Mouse (Mus musculus) stomach, postnatal 0 days (tissue): Measurements from ENCODE around the gene Dppa2. TPM values are rescaled to one million over a fixed set of nuclear protein-coding genes. Genes with fewer than 3 reads are reported as not detected.

ENCODE experiments used
- ATAC-seq: fragments of 200-750 bp; cut with Nextera tagmentation; 2 replicates; pipeline ENCODE4 v1.8.0; 2017; ENCODE audit not compliant: low FRiP score, low TSS enrichment
- DNase-seq: peaks from one replicate; pipeline ENCODE4 v3.0.0-alpha.2; 2016; ENCODE audit warnings: low spot score
- H3K27ac ChIP-seq: fragments of 300-500 bp; sonication (generic); replicated peaks from 2 replicates; pipeline ENCODE4 v1.5.1; 2014; ENCODE audit warnings: mild to moderate bottlenecking, control low read depth
- H3K27me3 ChIP-seq: fragments of 300-500 bp; sonication (generic); 2 replicates; pipeline ENCODE4 v1.6.1; 2014; ENCODE audit warnings: low read length; ENCODE audit not compliant: control insufficient read depth, insufficient read depth
- H3K36me3 ChIP-seq: fragments of 300-500 bp; sonication (generic); 2 replicates; pipeline ENCODE4 v1.6.1; 2014; ENCODE audit warnings: low read length, mixed read lengths; ENCODE audit not compliant: control insufficient read depth, insufficient read depth
- H3K4me1 ChIP-seq: fragments of 300-500 bp; sonication (generic); replicated peaks from 2 replicates; pipeline ENCODE4 v1.6.1; 2014; ENCODE audit warnings: antibody characterized with exemption; ENCODE audit not compliant: control insufficient read depth, insufficient read depth
- H3K4me2 ChIP-seq: fragments of 300-500 bp; sonication (generic); replicated peaks from 2 replicates; pipeline ENCODE4 v1.6.1; 2014; ENCODE audit warnings: low read depth, mild to moderate bottlenecking, control low read depth, moderate library complexity
- H3K4me3 ChIP-seq: fragments of 300-500 bp; sonication (generic); 2 replicates; pipeline ENCODE4 v1.5.1; 2014; ENCODE audit warnings: low read depth, low read length, control low read depth
- H3K9ac ChIP-seq: fragments of 300-500 bp; sonication (generic); 2 replicates; pipeline ENCODE4 v1.6.1; 2014; ENCODE audit warnings: mild to moderate bottlenecking, low read length, control low read depth, mixed read lengths
- H3K9me3 ChIP-seq: fragments of 300-500 bp; sonication (generic); 2 replicates; pipeline ENCODE4 v1.6.1; 2016; ENCODE audit warnings: low read length; ENCODE audit not compliant: control insufficient read depth
- CTCF ChIP-seq: IDR thresholded peaks from 2 replicates; pipeline ENCODE4 v1.5.1; 2016; ENCODE audit warnings: antibody characterized with exemption, low read depth, mild to moderate bottlenecking, moderate library complexity
- EP300 ChIP-seq: optimal IDR thresholded peaks from 2 replicates; pipeline ENCODE3; 2016; ENCODE audit warnings: antibody characterized with exemption
- WGBS: fragments of 180-500 bp; shearing (Covaris S2); extraction: QIAGEN DNeasy Blood & Tissue Kit; methylation state at CpG from one replicate; pipeline ENCODE4 v1.1.7; 2014; 5-methylcytosine and 5-hydroxymethylcytosine counted together
- polyA plus RNA-seq: library from polyadenylated mRNA; unstranded; fragments of >200 nt; fragmentation: Nextera tagmentation; extraction: Ambion mirVana; gene quantifications from 2 replicates; pipeline ENCODE4 v1.2.1, GENCODE M21; 2015

Gene Dppa2
- polyA plus RNA-seq, 1 experiment from 2014 or later, result not detected

DNA sequence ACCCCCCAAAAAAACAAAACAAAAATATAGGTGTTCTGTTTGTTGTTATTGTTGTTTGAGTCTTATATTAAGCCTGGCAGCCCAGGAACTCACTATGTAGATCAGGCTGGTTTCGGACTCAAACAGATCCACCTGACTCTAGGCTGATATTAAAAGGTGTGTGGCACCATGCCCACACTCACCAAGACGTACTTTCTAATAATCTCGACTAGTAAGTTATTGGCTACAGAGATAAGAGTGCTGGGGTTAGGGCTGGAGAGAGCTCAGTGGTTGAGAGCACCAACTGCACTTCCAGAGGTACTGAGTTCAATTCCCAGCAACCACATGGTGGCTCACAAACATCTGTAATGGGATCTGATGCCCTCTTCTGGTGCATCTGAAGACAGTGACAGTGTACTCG is 22.8 kb upstream of the Dppa2 start:
- no peak for DNase-seq
- no peak overlapping the region for H3K4me3 ChIP-seq
- no peaks in the 10 kb centered on the region for H3K36me3 ChIP-seq
- H3K9me3 ChIP-seq, result no peaks in the 10 kb centered on the region
- no peak overlapping the region for H3K27ac ChIP-seq
- no peak overlapping the region for H3K9ac ChIP-seq
- no peak for TF ChIP-seq CTCF
- TF ChIP-seq EP300, result no peak
- ATAC-seq, result no peak
- no peak overlapping the region for H3K4me2 ChIP-seq
- no peaks in the 10 kb centered on the region for H3K27me3 ChIP-seq
- H3K4me1 ChIP-seq, result no peaks in the 10 kb centered on the region
- WGBS, result 89% methylated on average over 4 of the region's 4 CpGs

DNA sequence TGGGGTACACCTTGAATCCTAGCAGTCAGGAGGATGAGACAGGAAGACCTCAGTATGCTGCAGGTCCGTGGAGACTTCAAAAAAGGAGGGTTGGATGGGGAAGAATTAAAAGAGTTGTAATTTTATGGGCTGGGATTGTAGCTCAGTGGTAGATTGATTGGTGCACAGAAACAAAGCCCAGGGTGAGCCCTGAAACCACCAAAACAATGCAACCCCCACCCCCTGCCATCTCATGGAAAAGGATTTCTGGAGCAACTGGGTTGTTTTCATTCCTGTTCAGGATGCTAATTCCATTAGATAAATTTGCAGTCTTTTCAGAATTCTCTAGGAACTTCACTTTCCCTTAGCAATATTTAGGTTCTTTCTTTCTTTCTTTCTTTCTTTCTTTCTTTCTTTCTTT is 20.9 kb upstream of the Dppa2 start:
- no peak for DNase-seq
- H3K36me3 ChIP-seq, result no peaks in the 10 kb centered on the region
- no peak for ATAC-seq
- H3K9me3 ChIP-seq, result no peaks in the 10 kb centered on the region
- H3K27me3 ChIP-seq, result no peaks in the 10 kb centered on the region
- WGBS, result 74% methylated on average over 1 of the region's 1 CpGs
- no peak overlapping the region for H3K9ac ChIP-seq
- no peak overlapping the region for H3K4me2 ChIP-seq
- no peak overlapping the region for H3K27ac ChIP-seq
- no peak for TF ChIP-seq EP300
- no peak for TF ChIP-seq CTCF
- H3K4me1 ChIP-seq, result no peaks in the 10 kb centered on the region
- no peak overlapping the region for H3K4me3 ChIP-seq

DNA sequence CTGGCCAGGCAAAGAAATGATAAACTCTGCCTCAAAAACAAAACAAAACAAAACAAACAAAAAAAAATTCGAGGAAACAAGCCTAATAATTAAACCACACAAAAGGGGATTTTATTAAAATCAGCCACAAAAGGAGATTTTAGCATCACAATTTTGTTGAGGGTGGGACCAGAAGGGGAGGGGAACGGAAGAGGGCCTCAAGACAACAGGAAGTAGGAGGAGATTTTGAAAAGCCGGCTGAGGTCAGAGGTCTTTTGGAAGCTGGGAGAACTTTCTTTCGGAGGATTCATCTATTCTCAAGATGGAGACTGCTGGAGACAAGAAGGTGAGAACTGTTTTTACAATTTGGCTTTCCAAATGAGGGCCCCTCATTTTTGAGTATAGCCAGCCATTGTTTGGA is 20.2 kb upstream of the Dppa2 start, which contains the start of gene Dppa4:
Gene Dppa4, plus strand, starts transcription at position 217 of the 400 bp plus-strand sequence.
- DNase-seq (no peak), ATAC-seq (no peak)
- Histone ChIP-seq H3K4me2 (no peak within 1 kb of the TSS), H3K4me1 (no peaks in the 10 kb centered on the region), H3K36me3 (no peaks in the 10 kb centered on the region), H3K4me3 (no peak within 1 kb of the TSS), H3K27me3 (no peaks in the 10 kb centered on the region), H3K9ac (no peak within 1 kb of the TSS), H3K27ac (no peak within 1 kb of the TSS), H3K9me3 (no peaks in the 10 kb centered on the region)
- TF ChIP-seq CTCF (no peak), EP300 (no peak)
- WGBS, result 73% methylated on average over 4 of the region's 4 CpGs

DNA sequence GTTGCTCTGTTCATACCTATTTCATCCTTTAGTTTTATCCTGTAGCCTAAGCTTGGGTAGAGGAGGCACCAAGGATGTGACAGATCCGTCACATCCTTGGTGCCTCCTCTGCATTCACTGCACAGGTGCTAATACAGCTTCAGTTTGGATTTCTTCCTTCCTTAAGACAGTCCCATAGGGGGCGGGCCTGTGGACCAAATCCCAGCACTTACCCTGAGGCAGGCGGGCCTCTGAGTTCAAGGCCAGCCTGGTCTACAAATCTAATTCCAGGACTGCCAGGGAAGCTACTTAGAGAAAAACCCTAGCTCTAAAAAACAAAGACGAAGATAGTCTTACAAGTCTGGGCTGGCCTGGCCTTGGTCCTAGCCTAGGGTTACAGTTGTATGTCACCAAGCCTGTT is 18.2 kb upstream of the Dppa2 start:
- Histone ChIP-seq H3K4me1 (no peaks in the 10 kb centered on the region), H3K9me3 (no peaks in the 10 kb centered on the region), H3K36me3 (no peaks in the 10 kb centered on the region), H3K27ac (no peak overlapping the region), H3K4me3 (no peak overlapping the region), H3K4me2 (no peak overlapping the region), H3K27me3 (no peaks in the 10 kb centered on the region), H3K9ac (no peak overlapping the region)
- TF ChIP-seq EP300 (no peak), CTCF (no peak)
- 92% methylated on average over 4 of the region's 4 CpGs for WGBS
- no peak for DNase-seq
- ATAC-seq, result no peak

GRCm38 (mm10) chr16:48297384-48298136 is 6.1 kb upstream of the Dppa2 start:
- H3K9me3 ChIP-seq, result no peaks in the 10 kb centered on the region
- H3K36me3 ChIP-seq, result no peaks in the 10 kb centered on the region
- H3K27me3 ChIP-seq, result no peaks in the 10 kb centered on the region
- no peak overlapping the region for H3K27ac ChIP-seq
- no peak overlapping the region for H3K9ac ChIP-seq
- TF ChIP-seq EP300, result no peak
- TF ChIP-seq CTCF, result no peak
- H3K4me3 ChIP-seq, result no peak overlapping the region
- ATAC-seq (no peak), DNase-seq (no peak)
- WGBS, result 48% methylated on average over 13 of the region's 14 CpGs
- H3K4me2 ChIP-seq, result no peak overlapping the region
- H3K4me1 ChIP-seq, result no peaks in the 10 kb centered on the region

DNA sequence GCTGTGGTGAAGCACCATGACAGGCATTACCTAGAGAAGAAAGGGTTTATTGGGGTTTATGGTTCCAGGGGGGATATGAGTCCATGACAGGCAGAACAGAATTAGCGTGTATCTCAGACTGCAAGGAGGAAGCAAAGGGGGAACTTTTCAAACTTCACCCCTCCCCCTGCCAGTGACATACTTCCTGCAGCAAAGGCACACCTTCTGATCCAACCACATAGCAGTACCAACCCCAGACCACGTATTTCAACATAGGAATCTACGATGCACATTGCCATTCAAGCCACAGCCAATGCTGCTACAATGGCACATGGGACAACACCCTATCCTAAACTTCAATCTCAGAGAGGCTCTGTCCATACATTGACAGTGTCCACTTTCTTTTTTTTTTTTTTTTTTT is 3.8 kb upstream of the Dppa2 start:
- no peak overlapping the region for H3K4me3 ChIP-seq
- TF ChIP-seq CTCF (no peak), EP300 (no peak)
- H3K4me2 ChIP-seq, result no peak overlapping the region
- H3K4me1 ChIP-seq, result no peaks in the 10 kb centered on the region
- 78% methylated on average over 3 of the region's 3 CpGs for WGBS
- ATAC-seq, result no peak
- H3K36me3 ChIP-seq, result no peaks in the 10 kb centered on the region
- no peak overlapping the region for H3K27ac ChIP-seq
- H3K9me3 ChIP-seq, result no peaks in the 10 kb centered on the region
- no peak for DNase-seq
- H3K9ac ChIP-seq, result no peak overlapping the region
- no peaks in the 10 kb centered on the region for H3K27me3 ChIP-seq
